Mouse (Mus musculus): Measurements from ENCODE around the gene Pheta1.
A peak's percentile ranks its signal among the peaks of the same experiment; 100 is the strongest.

Pheta1 gene

DNA sequence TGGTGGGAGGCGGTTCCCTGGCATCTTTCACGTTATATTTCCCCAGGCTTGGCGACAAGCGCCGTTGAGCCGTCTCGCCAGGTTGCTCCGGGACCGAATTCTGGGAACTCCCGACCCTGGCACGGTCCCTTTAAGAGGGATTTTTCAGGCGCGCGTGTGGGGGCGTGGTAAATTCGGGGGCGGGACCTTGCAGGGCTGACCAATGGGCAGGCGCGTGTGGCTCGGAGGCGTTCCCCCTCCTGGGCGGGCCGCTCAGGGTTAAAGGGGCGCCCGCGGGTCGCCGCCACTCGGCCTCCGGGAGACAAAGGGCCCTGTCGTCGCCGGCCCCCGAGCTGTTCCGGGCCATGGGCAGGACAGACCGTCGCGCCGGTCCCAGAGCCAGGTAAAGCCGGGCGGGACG is at the start of gene Pheta1:
Gene Pheta1, plus strand, starts transcription at position 242 of the 400 bp plus-strand sequence.
- peak; percentile 82 for DNase-seq (ENCODE audit: low spot score)

DNA sequence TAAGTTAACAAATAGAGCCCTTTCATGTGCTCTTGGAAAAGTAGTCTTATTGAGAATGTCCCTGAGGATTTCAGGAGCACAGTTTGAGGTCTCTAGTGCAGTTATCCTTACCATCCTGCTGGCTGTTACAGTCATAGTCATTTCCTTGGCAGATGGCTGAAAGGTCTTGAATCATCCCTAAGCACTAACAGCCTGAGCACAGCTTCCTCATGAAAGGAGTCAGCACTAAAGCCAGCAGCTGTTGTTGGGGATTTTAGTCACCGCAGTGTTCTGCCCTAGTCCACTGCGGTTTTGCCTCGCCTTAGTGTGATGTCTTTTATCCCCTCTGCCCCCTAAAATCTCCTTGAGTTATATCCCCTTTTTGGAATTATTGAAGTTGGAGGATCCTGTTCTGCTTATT is 41.6 kb upstream of the Pheta1 start:
- no peak for DNase-seq (ENCODE audit: low spot score)

DNA sequence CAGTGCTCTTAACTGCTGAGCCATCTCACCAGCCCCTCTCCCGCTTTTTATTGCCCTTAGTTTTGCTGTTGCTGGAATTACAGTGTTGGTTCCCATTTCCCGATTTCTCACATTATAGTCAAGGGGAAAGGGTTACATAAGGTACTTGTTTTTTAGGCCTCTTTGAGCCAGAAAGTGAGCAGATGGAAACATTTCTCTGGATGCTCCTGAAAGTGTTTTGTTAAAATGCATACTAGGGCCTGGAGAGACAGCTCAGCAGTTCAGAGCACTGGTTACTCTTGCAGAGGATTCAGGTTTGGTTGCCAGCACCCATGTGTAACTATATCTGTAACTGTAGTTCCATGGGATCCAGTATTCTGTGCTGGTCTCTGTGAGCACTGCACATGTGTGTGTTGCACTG is 40.6 kb upstream of the Pheta1 start:
- no peak for DNase-seq (ENCODE audit: low spot score)

GRCm38 (mm10) chr5:121809667-121810224 is 39.0 kb upstream of the Pheta1 start:
- DNase-seq (ENCODE audit: low spot score): no peak

DNA sequence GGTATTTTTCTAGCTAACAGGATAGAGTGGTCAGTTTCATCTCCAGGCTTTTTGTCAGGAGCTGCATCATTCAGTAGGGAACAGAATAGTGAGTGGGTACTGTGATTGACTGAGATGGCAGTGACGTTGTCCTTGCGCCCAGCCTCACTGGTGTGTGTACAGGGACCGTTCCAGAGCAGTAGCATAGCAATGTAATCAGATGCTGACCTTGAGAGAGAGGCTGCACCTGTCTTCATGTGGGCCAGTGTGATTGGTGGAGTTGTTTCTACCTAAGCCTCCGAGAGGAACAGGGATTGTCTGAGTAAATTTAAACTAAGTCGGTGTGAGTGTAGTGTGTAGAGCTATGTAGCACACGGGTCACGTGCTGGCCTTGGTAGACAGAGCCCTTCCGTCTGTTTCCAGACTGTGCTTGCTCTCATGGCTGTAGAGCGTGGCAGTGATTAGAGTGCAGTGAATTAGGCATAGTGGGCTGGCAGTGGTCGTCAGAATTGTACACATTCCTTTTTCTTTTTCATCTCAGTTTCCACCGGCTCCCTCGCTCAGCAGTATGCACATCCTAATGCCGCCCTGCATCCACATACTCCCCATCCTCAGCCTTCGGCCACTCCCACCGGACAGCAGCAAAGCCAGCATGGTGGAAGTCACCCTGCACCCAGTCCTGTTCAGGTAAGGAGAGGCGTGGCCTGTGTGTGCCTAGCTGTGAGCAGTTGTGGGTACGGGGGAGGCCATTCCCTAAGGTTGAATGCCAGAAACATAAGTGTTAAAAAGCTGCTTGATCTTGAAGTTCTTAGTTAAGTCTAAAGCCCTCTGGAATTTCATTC is 38.2 kb upstream of the Pheta1 start:
- DNase-seq (ENCODE audit: low spot score): no peak

DNA sequence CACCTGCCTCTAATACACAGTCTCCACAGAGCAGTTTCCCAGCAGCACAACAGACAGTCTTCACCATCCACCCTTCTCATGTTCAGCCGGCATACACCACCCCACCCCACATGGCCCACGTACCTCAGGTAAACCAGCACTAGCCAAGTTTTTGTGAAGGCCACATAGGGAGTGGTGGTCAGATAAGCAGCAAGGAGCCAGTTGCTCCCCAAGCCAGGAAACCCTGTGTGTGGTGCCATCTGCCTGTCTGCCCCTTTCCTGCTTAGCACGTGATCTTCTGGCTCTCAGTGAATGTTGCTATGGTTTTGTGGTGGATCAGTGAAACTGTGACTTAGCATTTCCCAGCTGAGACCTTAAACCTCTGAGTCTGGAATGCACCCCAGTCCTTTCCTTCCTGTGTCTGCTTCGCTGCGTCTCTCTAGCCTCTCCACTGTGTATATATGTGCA is 37.3 kb upstream of the Pheta1 start:
- no peak for DNase-seq (ENCODE audit: low spot score)

GRCm38 (mm10) chr5:121812526-121813243 is 36.1 kb upstream of the Pheta1 start:
- DNase-seq (ENCODE audit: low spot score): no peak

- DNase-seq (ENCODE audit: low spot score): no peak
Observed at GRCm38 (mm10) chr5:121813744-121814143, 35.0 kb upstream of the Pheta1 start.

- DNase-seq (ENCODE audit: low spot score): no peak
Observed at GRCm38 (mm10) chr5:121815067-121815466, 33.7 kb upstream of the Pheta1 start.

DNA sequence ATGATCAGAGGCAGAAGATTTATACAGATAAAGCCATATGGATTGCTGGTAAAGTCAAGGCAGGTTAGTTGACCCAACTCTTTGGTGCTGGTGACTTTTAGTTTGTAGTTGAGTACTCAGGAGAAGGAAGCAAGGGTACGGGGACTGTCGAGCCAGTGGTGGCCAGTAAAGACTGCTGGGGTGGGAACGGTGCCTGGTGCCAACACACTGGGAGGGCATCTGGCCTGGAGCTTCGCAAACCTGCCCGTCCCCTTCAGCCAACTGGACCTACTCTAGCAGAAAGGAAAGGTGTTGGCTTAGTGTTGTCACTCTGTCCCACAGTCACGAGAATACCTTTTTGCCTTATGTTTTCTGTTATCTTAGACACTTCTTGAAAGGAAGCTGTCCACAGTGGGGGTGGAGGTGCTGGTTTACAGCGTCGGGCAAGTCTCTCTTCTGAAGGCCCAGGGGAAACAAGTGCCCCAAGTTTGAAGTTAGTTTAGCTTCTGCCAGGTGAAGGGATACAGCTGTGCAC is 32.9 kb upstream of the Pheta1 start:
- no peak for DNase-seq (ENCODE audit: low spot score)

- DNase-seq (ENCODE audit: low spot score): no peak
Observed at GRCm38 (mm10) chr5:121816611-121817010, 32.2 kb upstream of the Pheta1 start.

DNA sequence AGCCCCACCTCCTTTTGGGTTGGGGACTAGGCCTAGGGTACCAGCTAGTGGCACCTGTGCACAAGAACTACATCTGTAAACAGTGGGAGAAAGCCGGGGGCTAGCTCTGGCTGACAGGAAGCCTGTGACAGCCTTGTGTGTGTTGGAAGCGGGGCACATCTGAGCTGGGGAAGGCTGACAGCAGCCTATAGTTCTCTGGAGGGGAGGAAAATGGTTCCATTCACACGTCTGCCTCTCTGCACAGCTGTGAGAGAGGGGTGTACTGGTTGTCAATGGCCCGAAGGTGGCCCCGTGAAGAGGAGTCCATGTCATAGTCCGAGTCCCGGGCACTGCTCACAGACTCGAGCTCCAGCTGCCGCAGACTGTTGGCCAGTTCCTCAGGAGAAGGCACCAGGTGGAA is 31.2 kb upstream of the Pheta1 start:
- DNase-seq (ENCODE audit: low spot score): no peak

DNA sequence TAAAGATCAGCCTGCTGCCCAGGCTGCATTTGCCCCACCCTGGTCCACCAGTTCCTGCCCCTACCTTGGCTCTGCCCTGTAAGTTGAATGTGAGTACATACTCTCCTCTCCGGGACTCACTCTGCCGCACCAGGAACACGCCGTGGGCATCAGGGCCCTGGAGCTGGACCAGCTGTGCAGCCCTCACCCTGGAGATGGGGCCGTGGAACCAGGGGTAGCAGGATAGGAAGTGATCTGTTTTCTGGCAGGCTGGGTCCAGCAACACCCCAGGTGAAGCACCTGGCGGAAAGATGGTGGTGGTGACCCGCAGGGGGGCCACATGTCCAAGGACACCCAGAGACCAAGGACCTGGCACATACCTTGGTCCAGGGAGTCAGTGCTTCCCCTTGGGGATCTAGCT is 30.4 kb upstream of the Pheta1 start:
- DNase-seq (ENCODE audit: low spot score): no peak

DNA sequence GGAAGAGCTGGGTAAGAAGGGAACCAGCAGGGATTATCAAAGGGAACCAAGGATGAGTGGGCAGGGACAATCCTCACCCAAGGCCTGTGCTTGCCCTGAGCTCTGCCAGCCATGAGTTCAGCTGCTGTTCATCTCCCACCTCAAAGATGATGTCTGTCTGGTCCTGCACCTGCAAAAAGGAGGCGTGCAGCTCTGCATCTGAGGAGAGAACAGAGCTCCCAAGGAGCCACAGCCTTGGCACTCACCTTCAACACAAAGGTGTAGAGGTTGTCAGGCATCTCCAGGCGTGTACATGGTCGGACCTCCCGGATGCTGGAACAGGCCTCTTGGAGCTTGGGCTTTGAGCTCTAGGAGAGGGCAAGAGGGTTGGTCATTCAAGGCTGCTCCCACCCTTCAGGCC is 29.9 kb upstream of the Pheta1 start:
- DNase-seq (ENCODE audit: low spot score): no peak

DNA sequence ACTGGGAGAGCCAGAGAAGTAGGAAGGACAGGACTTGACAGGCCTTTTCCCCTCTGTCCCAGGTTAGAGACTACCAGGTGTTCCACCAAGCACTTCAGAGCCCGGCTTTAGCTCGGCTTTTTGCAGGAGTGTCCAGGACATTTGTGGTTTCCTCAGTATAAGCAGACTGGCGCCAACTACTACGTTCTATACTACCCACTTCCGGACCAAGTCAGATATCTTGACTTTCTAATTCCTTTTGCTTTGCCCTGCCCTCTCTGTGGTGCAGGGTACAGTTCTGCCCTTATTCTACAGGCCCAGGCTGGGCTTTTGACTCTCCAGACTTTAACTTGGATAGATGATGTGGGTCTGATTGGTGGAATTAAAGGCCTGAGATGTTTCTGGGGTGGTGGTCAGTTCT is 29.2 kb upstream of the Pheta1 start:
- no peak for DNase-seq (ENCODE audit: low spot score)

- DNase-seq (ENCODE audit: low spot score): no peak
Observed at GRCm38 (mm10) chr5:121820161-121820560, 28.6 kb upstream of the Pheta1 start.

- DNase-seq (ENCODE audit: low spot score): no peak
Observed at GRCm38 (mm10) chr5:121820657-121821056, 28.1 kb upstream of the Pheta1 start.

DNA sequence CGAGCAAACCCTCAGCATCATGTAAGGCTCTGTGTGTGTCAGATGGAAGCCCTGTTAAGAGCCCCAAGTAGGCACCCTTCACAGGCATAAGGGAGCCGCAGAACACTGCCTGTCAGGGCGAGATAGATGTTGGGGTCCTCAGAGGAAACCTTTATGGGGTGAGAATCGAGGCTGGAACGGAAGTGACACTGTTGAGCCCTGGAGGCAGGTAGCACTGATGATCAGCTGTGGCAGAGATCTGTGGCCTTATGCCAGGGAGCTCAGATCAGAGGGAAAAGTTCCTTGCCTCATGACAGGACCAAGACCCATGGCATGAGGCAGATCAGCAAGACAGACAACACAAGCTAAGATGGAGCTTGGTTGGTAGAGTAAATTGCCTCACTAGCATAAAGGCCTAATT is 27.7 kb upstream of the Pheta1 start:
- no peak for DNase-seq (ENCODE audit: low spot score)

DNA sequence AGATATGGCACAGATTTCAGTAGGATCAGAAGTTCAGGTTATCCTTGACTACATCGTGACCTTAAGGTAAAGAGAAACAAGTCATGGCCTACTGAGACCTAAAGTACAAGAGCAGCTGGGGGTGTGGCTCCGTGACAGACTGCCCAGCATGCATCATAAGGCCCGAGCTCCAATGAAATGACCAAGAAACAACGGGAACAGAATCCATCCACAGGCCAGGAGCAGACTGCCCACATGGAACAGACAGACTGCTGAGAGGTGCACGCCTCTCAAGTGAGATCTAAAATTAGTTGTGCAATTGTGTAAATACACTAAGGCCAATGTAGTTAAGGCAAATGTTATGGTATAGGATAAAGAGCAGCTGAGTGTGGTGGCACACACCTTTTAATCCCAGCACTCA is 27.2 kb upstream of the Pheta1 start:
- DNase-seq (ENCODE audit: low spot score): no peak

DNA sequence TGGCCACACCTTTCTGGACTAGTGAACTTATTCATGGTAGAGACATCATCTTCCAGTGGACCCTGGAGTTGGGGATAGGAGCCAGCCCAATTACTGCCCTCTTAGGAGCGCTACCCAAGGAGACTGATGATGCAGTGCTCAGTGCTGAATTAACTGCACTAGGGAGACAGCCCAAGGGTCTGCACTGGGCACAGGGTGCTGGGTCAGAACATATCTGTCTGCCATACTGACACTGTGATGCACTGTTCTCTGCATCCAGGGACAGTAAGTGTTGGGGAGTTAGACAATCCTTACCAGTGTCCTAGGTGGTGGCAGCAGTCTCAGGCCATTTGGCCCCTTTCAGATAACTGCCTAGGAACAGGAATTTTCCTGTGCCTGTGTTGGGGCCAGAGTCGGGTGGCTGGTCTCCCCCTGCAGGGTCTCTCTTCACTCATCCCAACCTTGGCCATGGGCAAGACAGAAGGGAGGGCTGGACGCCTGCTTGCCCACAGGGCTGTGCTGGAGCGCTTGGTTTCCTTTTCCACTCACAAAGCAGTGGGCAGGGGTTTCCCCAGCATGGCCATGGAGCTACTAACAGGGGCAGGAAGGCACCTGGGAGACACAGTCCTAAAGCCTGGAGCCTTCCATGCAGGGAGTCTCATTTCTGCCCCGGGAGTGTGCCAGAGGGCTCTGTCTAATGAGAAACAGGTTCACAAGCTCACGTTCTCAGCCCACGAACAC is 25.8 kb upstream of the Pheta1 start:
- DNase-seq (ENCODE audit: low spot score): no peak

GRCm38 (mm10) chr5:121823668-121824067 is 25.1 kb upstream of the Pheta1 start:
- DNase-seq (ENCODE audit: low spot score): no peak

DNA sequence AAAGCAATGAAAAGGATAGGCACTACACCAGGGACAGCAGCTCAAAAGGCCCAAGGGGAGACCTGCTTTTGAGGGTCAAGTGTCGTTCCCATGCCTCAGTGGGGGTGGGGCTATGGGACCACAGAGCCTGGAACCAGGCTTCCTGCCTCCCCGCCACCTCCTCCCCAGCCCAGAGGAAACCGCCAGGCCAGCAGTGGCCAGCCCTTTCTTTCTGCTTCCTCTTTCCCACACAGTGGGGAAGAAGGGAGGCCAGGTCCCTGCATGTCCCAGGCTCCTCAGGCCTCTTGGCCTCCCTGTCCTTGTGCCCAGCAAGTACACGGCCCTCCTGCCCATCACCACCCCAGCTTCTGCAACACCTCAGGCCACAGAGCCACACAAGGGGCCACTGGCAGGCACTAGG is 24.7 kb upstream of the Pheta1 start:
- no peak for DNase-seq (ENCODE audit: low spot score)
